Mouse (Mus musculus) 3134 (cell line): ENCODE measurements at regions not wholly inside any gene's neighbourhood (a gene's known extent, or its start where the extent isn't known, plus 50 kb on each side); places are given as distances from the start of the nearest gene placed in this dataset.

Experiments
- DNase-seq: peaks from one replicate; pipeline ENCODE4 v3.0.0-alpha.2; 2011; ENCODE audit warnings: low spot score; ENCODE audit not compliant: insufficient read length; ENCODE audit errors: extremely low read depth

GRCm38 (mm10) chr13:90643575-90644215 lies 261.5 kb downstream of the Atp6ap1l start:
- no peak for DNase-seq

- no peak for DNase-seq
Measured at GRCm38 (mm10) chr13:90643109-90643508, 262.0 kb downstream of the Atp6ap1l start.

GRCm38 (mm10) chr13:90642206-90642823 lies 262.8 kb downstream of the Atp6ap1l start:
- DNase-seq = no peak
